Mouse (Mus musculus) bone marrow macrophage, adult 2 months (primary cell): Measurements from ENCODE around the gene AC140267.1.

Experiments
- CTCF ChIP-seq: IDR thresholded peaks from 2 replicates; pipeline ENCODE4 v1.5.1; 2012; ENCODE audit warnings: low read depth, mild to moderate bottlenecking, low read length, moderate library complexity
- POLR2A ChIP-seq: IDR thresholded peaks from 2 replicates; pipeline ENCODE4 v1.6.1; 2012; ENCODE audit warnings: mild to moderate bottlenecking, low read depth, low read length, borderline replicate concordance

DNA sequence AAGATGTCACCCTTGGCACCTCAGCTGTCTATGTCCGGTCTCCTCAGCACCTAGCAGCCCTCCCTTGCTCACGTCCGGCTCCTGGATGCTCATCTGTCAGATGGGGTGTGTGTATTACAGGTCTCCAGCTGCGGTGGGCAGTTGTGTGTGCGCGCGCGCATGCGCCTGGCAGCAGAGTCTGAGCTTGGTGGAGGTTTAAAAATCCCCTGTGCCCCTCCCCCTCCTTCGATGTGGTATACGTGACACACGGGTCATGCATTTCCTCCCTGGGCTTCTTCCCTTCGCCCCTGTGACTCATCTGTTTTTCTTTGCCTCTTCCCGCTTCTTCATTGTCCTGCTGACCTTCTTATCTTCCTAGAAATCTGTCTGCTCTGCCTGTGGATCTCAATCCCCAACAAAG, 16.4 kb upstream of the AC140267.1 start:
- no peak for TF ChIP-seq POLR2A
- TF ChIP-seq CTCF: no peak
